Mouse (Mus musculus) intestine, embryonic 16.5 days (tissue): ENCODE results near the gene Tbx4. TPM values are rescaled to one million over a fixed set of nuclear protein-coding genes. Genes with fewer than 3 reads are reported as not detected.

Source experiments
- ATAC-seq: fragments of 200-750 bp; cut with Nextera tagmentation; 2 replicates; pipeline ENCODE4 v1.8.0; 2017; ENCODE audit warnings: moderate TSS enrichment, moderate library complexity
- H3K27ac ChIP-seq: fragments of 300-500 bp; sonication (generic); 2 replicates; pipeline ENCODE4 v1.5.1; 2014; ENCODE audit warnings: mild to moderate bottlenecking, low read length
- H3K27me3 ChIP-seq: fragments of 300-500 bp; sonication (generic); replicated peaks from 2 replicates; pipeline ENCODE4 v1.6.1; 2014; ENCODE audit warnings: low read length, control low read depth, mixed read lengths; ENCODE audit not compliant: control insufficient read depth, insufficient read depth
- H3K36me3 ChIP-seq: fragments of 300-500 bp; sonication (generic); 2 replicates; pipeline ENCODE4 v1.6.1; 2014; ENCODE audit warnings: low read length, control low read depth; ENCODE audit not compliant: control insufficient read depth, insufficient read depth
- H3K4me1 ChIP-seq: fragments of 300-500 bp; sonication (generic); 2 replicates; pipeline ENCODE4 v1.6.1; 2014; ENCODE audit warnings: low read length, control low read depth, mixed read lengths; ENCODE audit not compliant: control insufficient read depth, insufficient read depth
- H3K4me2 ChIP-seq: fragments of 300-500 bp; sonication (generic); 2 replicates; pipeline ENCODE4 v1.6.1; 2014; ENCODE audit warnings: low read depth, low read length, control low read depth
- H3K4me3 ChIP-seq: fragments of 300-500 bp; sonication (generic); 2 replicates; pipeline ENCODE4 v1.5.1; 2014; ENCODE audit warnings: mild to moderate bottlenecking, low read length
- H3K9ac ChIP-seq: fragments of 300-500 bp; sonication (generic); 2 replicates; pipeline ENCODE4 v1.6.1; 2014; ENCODE audit warnings: low read depth, low read length
- H3K9me3 ChIP-seq: fragments of 300-500 bp; sonication (generic); 2 replicates; pipeline ENCODE4 v1.6.1; 2016; ENCODE audit warnings: low read length, control low read depth; ENCODE audit not compliant: control insufficient read depth
- WGBS: fragments of 180-500 bp; shearing (Covaris S2); extraction: QIAGEN DNeasy Blood & Tissue Kit; methylation state at CpG from one replicate; pipeline ENCODE4 v1.1.7; 2014; 5-methylcytosine and 5-hydroxymethylcytosine counted together
- polyA plus RNA-seq: library from polyadenylated mRNA; unstranded; fragments of >200 nt; fragmentation: Nextera tagmentation; extraction: Ambion mirVana; gene quantifications from 2 replicates; pipeline ENCODE4 v1.2.1, GENCODE M21; 2015

Gene Tbx4
- not detected in 2 replicates for polyA plus RNA-seq

GRCm38 (mm10) chr11:85885665-85886428, at the start of gene Tbx4:
TSS of gene Tbx4 (plus strand) at chr11:85886422.
- Histone ChIP-seq H3K9ac (no peak within 1 kb of the TSS), H3K27ac (no peak within 1 kb of the TSS), H3K27me3 (peaks cover 58% of the 10 kb centered on the region), H3K9me3 (no peaks in the 10 kb centered on the region), H3K4me1 (peaks cover 10% of the 10 kb centered on the region), H3K4me2 (no peak within 1 kb of the TSS), H3K36me3 (no peaks in the 10 kb centered on the region), H3K4me3 (no peak within 1 kb of the TSS)
- WGBS = 25% methylated on average over 26 of the region's 28 CpGs
- ATAC-seq = no peak

GRCm38 (mm10) chr11:85836523-85837290, 49.5 kb upstream of the Tbx4 start:
- H3K4me1 ChIP-seq = peaks cover 25% of the 10 kb centered on the region
- 21% methylated on average over 32 of the region's 32 CpGs for WGBS
- H3K27me3 ChIP-seq = peaks cover 82% of the 10 kb centered on the region
- no peaks in the 10 kb centered on the region for H3K9me3 ChIP-seq
- H3K4me2 ChIP-seq = peak overlapping the region; percentile 55
- ATAC-seq = no peak
- H3K27ac ChIP-seq = peak overlapping the region; percentile 15; the same call in 1 of the 2 replicates
- peak overlapping the region; percentile 42 for H3K4me3 ChIP-seq
- H3K9ac ChIP-seq = peak overlapping the region; percentile 58
- H3K36me3 ChIP-seq = no peaks in the 10 kb centered on the region

GRCm38 (mm10) chr11:85837291-85837647, 49.0 kb upstream of the Tbx4 start:
- Histone ChIP-seq H3K9ac (peak overlapping the region; percentile 58), H3K9me3 (no peaks in the 10 kb centered on the region), H3K36me3 (no peaks in the 10 kb centered on the region), H3K4me1 (peaks cover 25% of the 10 kb centered on the region), H3K27me3 (peaks cover 79% of the 10 kb centered on the region), H3K27ac (peak overlapping the region; percentile 15; the same call in 1 of the 2 replicates), H3K4me2 (peak overlapping the region; percentile 55), H3K4me3 (peak overlapping the region; percentile 42)
- no peak for ATAC-seq
- WGBS = 18% methylated on average over 18 of the region's 18 CpGs

- H3K9ac ChIP-seq = peak overlapping the region; percentile 58
- H3K4me1 ChIP-seq = peaks cover 23% of the 10 kb centered on the region
- H3K4me3 ChIP-seq = peak overlapping the region; percentile 42
- H3K27me3 ChIP-seq = peaks cover 77% of the 10 kb centered on the region
- no peak for ATAC-seq
- peak overlapping the region; percentile 55 for H3K4me2 ChIP-seq
- no peak overlapping the region for H3K27ac ChIP-seq
- H3K9me3 ChIP-seq = no peaks in the 10 kb centered on the region
- WGBS = 9% methylated on average over 65 of the region's 67 CpGs
- H3K36me3 ChIP-seq = no peaks in the 10 kb centered on the region
Observed at GRCm38 (mm10) chr11:85837648-85838423, 48.4 kb upstream of the Tbx4 start.

- peaks cover 23% of the 10 kb centered on the region for H3K4me1 ChIP-seq
- WGBS = 40% methylated on average over 20 of the region's 20 CpGs
- no peak overlapping the region for H3K27ac ChIP-seq
- peak overlapping the region; percentile 42 for H3K4me3 ChIP-seq
- no peaks in the 10 kb centered on the region for H3K36me3 ChIP-seq
- H3K4me2 ChIP-seq = peak overlapping the region; percentile 55
- no peak for ATAC-seq
- H3K9ac ChIP-seq = peak overlapping the region; percentile 58
- peaks cover 71% of the 10 kb centered on the region for H3K27me3 ChIP-seq
- H3K9me3 ChIP-seq = no peaks in the 10 kb centered on the region
Observed at GRCm38 (mm10) chr11:85838424-85839257, 47.6 kb upstream of the Tbx4 start.

GRCm38 (mm10) chr11:85839258-85840030, 46.8 kb upstream of the Tbx4 start:
- Histone ChIP-seq H3K9ac (peak overlapping the region; percentile 48), H3K4me3 (peak overlapping the region; percentile 28), H3K9me3 (no peaks in the 10 kb centered on the region), H3K36me3 (no peaks in the 10 kb centered on the region), H3K4me1 (peaks cover 23% of the 10 kb centered on the region), H3K27me3 (peaks cover 68% of the 10 kb centered on the region), H3K27ac (peak overlapping the region; percentile 40; the same call in 1 of the 2 replicates), H3K4me2 (peak overlapping the region; percentile 55)
- 48% methylated on average over 7 of the region's 7 CpGs for WGBS
- ATAC-seq = no peak

GRCm38 (mm10) chr11:85840031-85840802, 46.0 kb upstream of the Tbx4 start:
- H3K4me2 ChIP-seq = peak overlapping the region; percentile 31
- H3K36me3 ChIP-seq = no peaks in the 10 kb centered on the region
- H3K27ac ChIP-seq = peak overlapping the region; percentile 31; the same call in 1 of the 2 replicates
- no peak for ATAC-seq
- 34% methylated on average over 27 of the region's 27 CpGs for WGBS
- peak overlapping the region; percentile 48 for H3K9ac ChIP-seq
- H3K4me3 ChIP-seq = peak overlapping the region; percentile 28
- peaks cover 61% of the 10 kb centered on the region for H3K27me3 ChIP-seq
- peaks cover 23% of the 10 kb centered on the region for H3K4me1 ChIP-seq
- no peaks in the 10 kb centered on the region for H3K9me3 ChIP-seq
